Mouse (Mus musculus) MEL (cell line): ENCODE data around the gene Ryk. TPM values are rescaled to one million over a fixed set of nuclear protein-coding genes. Genes with fewer than 3 reads are reported as not detected.

ENCODE experiments used
- DNase-seq: peaks from one replicate; pipeline ENCODE4 v3.0.0; 2011; ENCODE audit warnings: low read depth, low spot score
- H3K27ac ChIP-seq: 2 replicates; pipeline ENCODE4 v1.5.1; 2012; ENCODE audit warnings: low read depth, mild to moderate bottlenecking, control low read depth, low read length, moderate library complexity; ENCODE audit not compliant: control insufficient read depth
- H3K27me3 ChIP-seq, 2 experiments: fragments of 150-350 bp in 1 of 2; sonication (generic) in 1 of 2; 2 replicates each; pipeline ENCODE4 v1.6.1; 2012; ENCODE audit warnings: low read length in 2 of 2, mild to moderate bottlenecking in 2 of 2, improper control_type of control experiment in 1 of 2, moderate library complexity in 1 of 2; ENCODE audit not compliant: insufficient read depth in 2 of 2, control insufficient read depth in 1 of 2
- H3K36me3 ChIP-seq, 2 experiments: 2 replicates each; pipeline ENCODE4 v1.6.1; 2012 to 2014; ENCODE audit warnings: low read length in 2 of 2, improper control_type of control experiment in 1 of 2, inconsistent platforms in 1 of 2, mild to moderate bottlenecking in 1 of 2; ENCODE audit not compliant: insufficient read depth in 2 of 2, control insufficient read depth in 1 of 2
- H3K4me1 ChIP-seq, 2 experiments: fragments of 150-350 bp in 1 of 2; sonication (generic) in 1 of 2; 2 replicates each; pipeline ENCODE4 v1.6.1; 2012; ENCODE audit warnings: low read length in 2 of 2, improper control_type of control experiment in 1 of 2, mild to moderate bottlenecking in 1 of 2; ENCODE audit not compliant: insufficient read depth in 2 of 2, control insufficient read depth in 1 of 2
- H3K4me3 ChIP-seq, 2 experiments: fragments of 150-350 bp in 1 of 2; sonication (generic) in 1 of 2; 2 replicates each; pipeline ENCODE4 v1.5.1; 2012; ENCODE audit warnings: low read depth in 2 of 2, low read length in 2 of 2, mild to moderate bottlenecking in 2 of 2, moderate library complexity in 2 of 2, control low read depth in 1 of 2, improper control_type of control experiment in 1 of 2; ENCODE audit not compliant: control insufficient read depth in 1 of 2, insufficient read depth in 1 of 2
- H3K79me2 ChIP-seq: 2 replicates; pipeline ENCODE4 v1.6.1; 2012; ENCODE audit warnings: mild to moderate bottlenecking, low read length, moderate library complexity; ENCODE audit not compliant: control insufficient read depth, poor library complexity, insufficient read depth
- H3K9ac ChIP-seq: 2 replicates; pipeline ENCODE4 v1.6.1; 2012; ENCODE audit warnings: low read depth, mild to moderate bottlenecking, control low read depth, low read length, moderate library complexity; ENCODE audit not compliant: control insufficient read depth, poor library complexity, severe bottlenecking
- H3K9me3 ChIP-seq: fragments of 150-350 bp; sonication (generic); replicated peaks from 2 replicates; pipeline ENCODE4 v1.6.1; 2012; ENCODE audit warnings: mild to moderate bottlenecking, low read length, improper control_type of control experiment, moderate library complexity; ENCODE audit not compliant: insufficient read depth
- BHLHE40 ChIP-seq: IDR thresholded peaks from 2 replicates; pipeline ENCODE4 v1.6.1; 2012; ENCODE audit warnings: low read depth, mild to moderate bottlenecking, inconsistent platforms, low read length, improper control_type of control experiment, borderline replicate concordance
- CHD2 ChIP-seq: IDR thresholded peaks from 2 replicates; pipeline ENCODE4 v1.6.1; 2011; ENCODE audit warnings: low read length, improper control_type of control experiment
- ELF1 ChIP-seq: IDR thresholded peaks from 2 replicates; pipeline ENCODE4 v1.6.1; 2014; ENCODE audit warnings: low read depth, mild to moderate bottlenecking, inconsistent platforms, low read length, improper control_type of control experiment, moderate library complexity
- EP300 ChIP-seq, 2 experiments: IDR thresholded peaks; 2 replicates each; pipeline ENCODE4 v1.6.1; 2011; ENCODE audit warnings: improper control_type of control experiment in 2 of 2, low read length in 2 of 2, low read depth in 1 of 2, mild to moderate bottlenecking in 1 of 2
- GABPA ChIP-seq: IDR thresholded peaks from 2 replicates; pipeline ENCODE4 v1.6.1; 2012; ENCODE audit warnings: low read depth, mild to moderate bottlenecking, inconsistent platforms, low read length, improper control_type of control experiment, moderate library complexity
- HCFC1 ChIP-seq: IDR thresholded peaks from 2 replicates; pipeline ENCODE4 v1.6.1; 2012; ENCODE audit warnings: low read depth, mild to moderate bottlenecking, inconsistent platforms, low read length, improper control_type of control experiment, moderate library complexity
- KAT2A ChIP-seq: conservative IDR thresholded peaks from 2 replicates; pipeline ENCODE4 v1.6.1; 2012; ENCODE audit warnings: low read depth, low read length, improper control_type of control experiment, inconsistent platforms
- MAFK ChIP-seq: IDR thresholded peaks from 2 replicates; pipeline ENCODE4 v1.6.1; 2011; ENCODE audit warnings: low read depth, mild to moderate bottlenecking, low read length, improper control_type of control experiment, borderline replicate concordance
- MAZ ChIP-seq: IDR thresholded peaks from 2 replicates; pipeline ENCODE4 v1.6.1; 2012; ENCODE audit warnings: low read depth, mild to moderate bottlenecking, inconsistent platforms, low read length, improper control_type of control experiment
- MYB ChIP-seq: IDR thresholded peaks from 2 replicates; pipeline ENCODE4 v1.6.1; 2011; ENCODE audit warnings: mild to moderate bottlenecking, low read depth, low read length, improper control_type of control experiment
- MYC ChIP-seq: IDR thresholded peaks from 2 replicates; pipeline ENCODE4 v1.6.1; 2011; ENCODE audit warnings: low read depth, mild to moderate bottlenecking, low read length, improper control_type of control experiment, moderate library complexity
- NELFE ChIP-seq: IDR thresholded peaks from 2 replicates; pipeline ENCODE4 v1.6.1; 2011; ENCODE audit warnings: low read depth, low read length, improper control_type of control experiment
- NRF1 ChIP-seq: IDR thresholded peaks from 2 replicates; pipeline ENCODE4 v1.6.1; 2014; ENCODE audit warnings: low read depth, mild to moderate bottlenecking, inconsistent platforms, low read length, improper control_type of control experiment, moderate library complexity; ENCODE audit not compliant: poor library complexity, insufficient read depth, severe bottlenecking
- POLR2AphosphoS2 ChIP-seq: IDR thresholded peaks from 2 replicates; pipeline ENCODE4 v1.6.1; 2011; ENCODE audit warnings: low read length, improper control_type of control experiment
- RAD21 ChIP-seq: IDR thresholded peaks from 2 replicates; pipeline ENCODE4 v1.6.1; 2011; ENCODE audit warnings: mild to moderate bottlenecking, low read depth, low read length, improper control_type of control experiment
- SMC3 ChIP-seq: IDR thresholded peaks from 2 replicates; pipeline ENCODE4 v1.6.1; 2011; ENCODE audit warnings: low read depth, low read length, improper control_type of control experiment
- UBTF ChIP-seq: IDR thresholded peaks from 2 replicates; pipeline ENCODE4 v1.6.1; 2012; ENCODE audit warnings: low read depth, mild to moderate bottlenecking, inconsistent platforms, low read length, improper control_type of control experiment, moderate library complexity, borderline replicate concordance; ENCODE audit not compliant: insufficient read depth
- USF2 ChIP-seq, 2 experiments: IDR thresholded peaks; 2 replicates each; pipeline ENCODE4 v1.6.1; 2011 to 2012; ENCODE audit warnings: improper control_type of control experiment in 2 of 2, low read length in 2 of 2, borderline replicate concordance in 1 of 2, inconsistent platforms in 1 of 2, low read depth in 1 of 2, mild to moderate bottlenecking in 1 of 2; ENCODE audit not compliant: insufficient read depth in 1 of 2
- ZC3H11A ChIP-seq: IDR thresholded peaks from 2 replicates; pipeline ENCODE4 v1.6.1; 2012; ENCODE audit warnings: low read depth, mild to moderate bottlenecking, inconsistent platforms, low read length, improper control_type of control experiment
- ZKSCAN1 ChIP-seq: IDR thresholded peaks from 2 replicates; pipeline ENCODE4 v1.6.1; 2012; ENCODE audit warnings: low read depth, mild to moderate bottlenecking, inconsistent platforms, low read length, improper control_type of control experiment, moderate library complexity
- polyA plus RNA-seq, 2 experiments: library from polyadenylated mRNA; stranded (reverse) in 1 of 2; unstranded in 1 of 2; fragments of >175 nt in 1 of 2; fragments of >200 nt in 1 of 2; gene quantifications; 2 replicates each; pipeline versions ENCODE4 v1.2.1 to v1.2.4; 2012; ENCODE audit warnings: low replicate concordance in 2 of 2, low read depth in 1 of 2; ENCODE audit not compliant: insufficient read length in 2 of 2, insufficient read depth in 1 of 2, missing spikeins in 1 of 2
- total RNA-seq: library from RNA; depleted of rRNA; stranded (reverse); fragments of 300-350 nt; gene quantifications from 2 replicates; pipeline ENCODE4 v1.2.3, GENCODE M21; 2012

Ryk gene
- total and polyA plus RNA-seq, 3 experiments: 46.0 to 47.3 (median 46.4) TPM

GRCm38 (mm10) chr9:102919486-102919885 lies 84.8 kb downstream of the Ryk start:
- no peaks in the 10 kb centered on the region for H3K9me3 ChIP-seq
- H3K79me2 ChIP-seq: no peaks in the 10 kb centered on the region
- H3K36me3 ChIP-seq: peaks cover 0 to 2% of the 10 kb centered on the region in 2 experiments; a peak in 2 of 4 replicates
- no peak overlapping the region for H3K9ac ChIP-seq
- H3K4me1 ChIP-seq: peaks cover 2 to 6% of the 10 kb centered on the region in 2 experiments
- no peak for TF ChIP-seq MAFK
- TF ChIP-seq USF2 (IDR thresholded peaks at IDR 0.05; ENCODE audit: borderline replicate concordance in 1 of 2, insufficient read depth in 1 of 2, low read depth in 1 of 2, low read length in 2 of 2): no peak
- TF ChIP-seq KAT2A: no peak
- no peak overlapping the region for H3K27ac ChIP-seq
- H3K4me3 ChIP-seq: no peak overlapping the region
- DNase-seq: no peak
- H3K27me3 ChIP-seq: no peaks in the 10 kb centered on the region

- H3K9ac ChIP-seq: no peak overlapping the region
- H3K36me3 ChIP-seq: peaks cover 0 to 9% of the 10 kb centered on the region in 2 experiments; a peak in 2 of 4 replicates
- H3K79me2 ChIP-seq: no peaks in the 10 kb centered on the region
- no peak overlapping the region for H3K4me3 ChIP-seq
- peaks cover 4 to 14% of the 10 kb centered on the region in 2 experiments for H3K4me1 ChIP-seq
- no peaks in the 10 kb centered on the region for H3K27me3 ChIP-seq
- no peak for DNase-seq
- TF ChIP-seq RAD21 (no peak), ZKSCAN1 (no peak), MAZ (no peak), GABPA (no peak), BHLHE40 (no peak), SMC3 (no peak), UBTF (no peak), NRF1 (no peak), ZC3H11A (no peak), MYB (no peak), MYC (no peak), POLR2AphosphoS2 (no peak), EP300 (IDR thresholded peaks at IDR 0.05; ENCODE audit: low read depth in 1 of 2, low read length in 2 of 2) (no peak), NELFE (no peak), HCFC1 (no peak), ELF1 (no peak), CHD2 (no peak)
- TF ChIP-seq, all 39 proteins: peak for 0
- H3K9me3 ChIP-seq: no peaks in the 10 kb centered on the region
- no peak overlapping the region for H3K27ac ChIP-seq
These were observed 87.1 kb downstream of the Ryk start for GRCm38 (mm10) chr9:102921791-102922190.
